ENCODE assay signal across 8 mouse cellular contexts in the genomic region with DNA sequence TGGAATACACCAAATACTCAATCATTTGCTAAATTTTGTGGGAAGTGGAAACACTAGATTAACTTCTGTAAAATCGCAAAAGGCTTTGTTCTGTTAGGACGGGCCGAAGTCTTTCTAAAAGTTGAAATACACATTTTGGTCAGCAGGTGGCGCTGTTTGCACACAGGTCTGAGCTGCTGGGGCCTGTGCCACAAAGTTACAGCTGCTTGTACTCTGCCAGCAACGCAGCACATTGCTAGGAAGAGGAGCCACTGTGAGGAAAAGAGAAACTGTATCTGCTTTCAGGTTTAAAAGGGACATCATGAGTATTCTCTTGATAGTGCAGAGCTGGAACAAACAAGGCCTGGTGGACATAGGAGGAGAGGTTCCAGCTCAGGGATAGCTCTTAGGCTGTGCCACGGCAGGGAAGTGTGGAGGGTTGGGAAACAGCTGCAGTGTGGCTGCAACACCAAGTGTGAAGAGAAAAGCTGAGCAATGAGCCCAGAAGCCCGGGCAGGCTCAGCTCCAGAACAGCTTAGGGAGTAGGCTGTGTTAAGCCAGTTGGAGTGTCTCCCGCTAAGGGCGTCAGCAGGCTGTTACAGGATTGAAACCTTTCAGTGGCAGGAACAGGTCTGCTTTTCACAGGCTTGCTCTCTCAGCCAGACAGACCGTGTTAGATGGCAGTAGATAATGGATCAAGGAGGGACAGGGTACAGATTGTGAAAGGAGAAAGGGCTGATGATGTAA. TPM values are rescaled to one million over a fixed set of nuclear protein-coding genes. Genes with fewer than 3 reads are reported as not detected.
A peak's percentile ranks its signal among the peaks of the same experiment; 100 is the strongest.
DNase-seq lines count a peak whose midpoint lies in the region; ATAC-seq lines count a peak whose summit lies in the region.

No protein-coding gene starts in this region.

- no peak overlapping the region for H3K4me3 ChIP-seq in lung, embryonic 15.5 days

- no peaks in the 10 kb centered on the region for H3K9me3 ChIP-seq in lung, embryonic 15.5 days

- H3K27me3 ChIP-seq in lung, embryonic 15.5 days, result 0 out of 2 replicates have a peak, but pooled peaks cover 5% of the 10 kb centered on the region

- H3K36me3 ChIP-seq in lung, embryonic 15.5 days, result peaks cover 5% of the 10 kb centered on the region; the same call in 1 of the 2 replicates

- 19% methylated on average over 10 of the region's 10 CpGs for WGBS in lung, embryonic 15.5 days

- DNase-seq in MEL-GATA-1-ER (ENCODE audit: extremely low read depth, low read depth), result peak; percentile 75
- DNase-seq in cerebellum, adult 9-10 months, result peak; percentile 79
- DNase-seq in layer of hippocampus, adult 9-10 months (ENCODE audit: low spot score), result peak; percentile 85
- DNase-seq in retina, adult 2 months (ENCODE audit: low read depth, low spot score), result peak; percentile 64
- DNase-seq in thymus, postnatal 25 days, result peak; percentile 84

- H3K9ac ChIP-seq in lung, embryonic 15.5 days, result no peak overlapping the region

- peak; percentile 94 for ATAC-seq in frontal cortex, adult (ENCODE audit: low TSS enrichment)
- peak; percentile 61 to 78 for ATAC-seq in hematopoietic stem cell, adult 5-6 weeks (replicated peaks in 1 of 2; ENCODE audit: insufficient read depth in 1 of 2, low FRiP score in 2 of 2, low TSS enrichment in 1 of 2, low read depth in 1 of 2, poor library complexity in 2 of 2, severe bottlenecking in 2 of 2)
- peak; percentile 81 for ATAC-seq in lung, embryonic 15.5 days (ENCODE audit: borderline replicate concordance, extremely low read depth, low FRiP score, low TSS enrichment)

- no peak overlapping the region for H3K4me2 ChIP-seq in lung, embryonic 15.5 days

- peaks cover 15% of the 10 kb centered on the region for H3K4me1 ChIP-seq in lung, embryonic 15.5 days

- H3K27ac ChIP-seq in lung, embryonic 15.5 days, result peak overlapping the region; percentile 66

RNA-seq across cellular contexts. Expression of a gene that starts 5.0 kb away (rescaled TPM):
- 20.7 and 27.7 TPM in 2 replicates for total RNA-seq in hematopoietic stem cell, adult 5-6 weeks (2017)
- 44.3 and 48.0 TPM in 2 replicates for polyA plus RNA-seq in lung, embryonic 15.5 days (2015; fragmentation: Nextera tagmentation; extraction: Ambion mirVana)

RNA-seq across cellular contexts. Expression of a gene that starts 6.8 kb away (rescaled TPM):
- 16.4 and 23.5 TPM in 2 replicates for total RNA-seq in hematopoietic stem cell, adult 5-6 weeks (2017)
- 15.1 and 15.9 TPM in 2 replicates for polyA plus RNA-seq in lung, embryonic 15.5 days (2015; fragmentation: Nextera tagmentation; extraction: Ambion mirVana)

RNA-seq across cellular contexts. Expression of a gene that starts 9.4 kb away (rescaled TPM):
- total RNA-seq in hematopoietic stem cell, adult 5-6 weeks (2017), result 1.1 TPM in 2 replicates
- polyA plus RNA-seq in lung, embryonic 15.5 days (2015; fragmentation: Nextera tagmentation; extraction: Ambion mirVana), result 0.20 and 0.27 TPM in 2 replicates

RNA-seq across cellular contexts. Expression of a gene that starts 33.2 kb away (rescaled TPM):
- total RNA-seq in hematopoietic stem cell, adult 5-6 weeks (2017), result 39.4 and 43.4 TPM in 2 replicates
- 63.8 and 63.9 TPM in 2 replicates for polyA plus RNA-seq in lung, embryonic 15.5 days (2015; fragmentation: Nextera tagmentation; extraction: Ambion mirVana)

RNA-seq across cellular contexts. Expression of a gene that starts 54.7 kb away (rescaled TPM):
- not detected in 2 replicates for total RNA-seq in hematopoietic stem cell, adult 5-6 weeks (2017)
- polyA plus RNA-seq in lung, embryonic 15.5 days (2015; fragmentation: Nextera tagmentation; extraction: Ambion mirVana), result 0.70 and 0.79 TPM in 2 replicates
